Mouse (Mus musculus) right cerebral cortex, adult 18-20 months (tissue): ENCODE results near the gene Nfkbid.

Experiments
- DNase-seq: peaks from one replicate; pipeline ENCODE4 v3.0.0; 2022; ENCODE audit warnings: mixed read lengths

Nfkbid gene

DNA sequence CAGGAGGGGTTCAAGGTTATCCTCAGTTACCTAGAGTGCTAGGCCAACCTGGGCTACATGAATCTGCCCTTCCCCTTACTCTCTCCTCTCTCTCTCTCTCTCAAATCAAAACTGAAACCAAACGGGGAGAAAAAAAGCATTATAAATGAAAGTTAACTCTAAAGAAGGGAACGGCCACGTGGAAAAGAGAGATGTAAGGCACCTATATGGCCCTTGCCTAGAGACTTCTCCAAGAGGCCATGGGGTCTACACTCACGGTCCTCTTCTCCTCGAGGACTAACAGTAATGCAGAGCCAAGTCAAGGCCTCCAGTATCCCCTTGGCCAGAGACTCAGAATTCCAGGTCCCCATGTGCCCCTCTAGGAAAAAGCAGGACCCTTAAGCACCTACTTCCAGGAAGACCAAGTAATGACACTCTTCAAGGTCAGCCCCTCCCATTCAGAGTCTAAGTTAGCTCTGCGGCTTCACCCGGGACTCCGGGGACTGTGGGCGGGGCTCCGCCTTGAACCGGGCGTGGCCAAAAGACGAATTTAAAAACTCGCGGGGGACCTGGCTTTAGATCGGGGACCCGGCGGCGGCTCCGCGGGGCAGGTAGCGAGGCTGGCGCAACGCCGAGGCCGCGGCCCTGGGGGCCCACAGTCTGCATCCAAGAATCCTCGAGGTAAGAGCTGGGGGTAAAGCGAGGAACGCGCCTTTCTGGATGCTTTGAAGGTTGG is at the start of gene Nfkbid:
Gene Nfkbid (plus strand): TSS at position 558 of the 715 bp plus-strand sequence.
- DNase-seq = peak; percentile 67

GRCm38 (mm10) chr7:30373501-30373962 is 48.0 kb upstream of the Nfkbid start:
- DNase-seq = peak; percentile 97

DNA sequence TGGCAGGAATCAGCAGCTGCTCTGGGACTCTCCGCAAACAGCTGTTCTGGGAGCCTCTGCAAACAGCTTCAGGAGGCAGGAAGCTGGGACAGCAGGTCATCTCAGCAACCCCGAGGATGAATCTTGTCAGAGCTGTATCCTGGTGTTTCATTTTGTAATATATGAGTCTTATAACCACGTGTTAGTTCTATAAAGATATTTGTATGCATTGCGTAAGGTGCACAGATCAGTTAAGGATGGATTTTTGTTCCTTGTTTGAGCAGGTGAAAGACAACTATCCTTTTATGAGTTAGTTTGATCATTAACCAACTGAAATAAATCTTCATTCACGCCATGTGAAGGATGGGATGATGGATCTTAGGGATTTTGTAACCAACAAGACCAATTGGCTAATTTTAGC is 41.5 kb upstream of the Nfkbid start:
- no peak for DNase-seq

GRCm38 (mm10) chr7:30384106-30384505 is 37.4 kb upstream of the Nfkbid start:
- no peak for DNase-seq

- DNase-seq = no peak
These were observed 28.6 kb upstream of the Nfkbid start for GRCm38 (mm10) chr7:30392746-30393520.

DNA sequence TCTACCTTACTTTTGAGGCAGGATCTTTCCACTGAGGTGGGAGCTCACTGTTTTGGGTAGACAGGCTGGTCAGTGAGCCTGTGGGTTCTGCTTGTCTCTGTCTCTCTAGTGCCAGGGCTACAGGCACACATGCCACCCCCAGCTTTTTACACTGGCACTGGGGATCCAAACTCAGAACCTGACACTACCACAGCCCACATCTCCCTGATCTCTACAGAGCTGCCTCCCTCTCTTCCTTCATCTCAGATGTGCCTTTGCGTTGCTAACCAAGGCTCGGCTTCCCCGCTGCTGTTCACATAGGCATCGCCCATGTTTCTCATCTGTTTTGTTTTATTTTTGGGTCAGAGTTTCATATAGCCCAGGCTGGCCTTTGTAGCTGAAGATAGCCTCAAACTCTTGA is 27.9 kb upstream of the Nfkbid start:
- DNase-seq = no peak

DNA sequence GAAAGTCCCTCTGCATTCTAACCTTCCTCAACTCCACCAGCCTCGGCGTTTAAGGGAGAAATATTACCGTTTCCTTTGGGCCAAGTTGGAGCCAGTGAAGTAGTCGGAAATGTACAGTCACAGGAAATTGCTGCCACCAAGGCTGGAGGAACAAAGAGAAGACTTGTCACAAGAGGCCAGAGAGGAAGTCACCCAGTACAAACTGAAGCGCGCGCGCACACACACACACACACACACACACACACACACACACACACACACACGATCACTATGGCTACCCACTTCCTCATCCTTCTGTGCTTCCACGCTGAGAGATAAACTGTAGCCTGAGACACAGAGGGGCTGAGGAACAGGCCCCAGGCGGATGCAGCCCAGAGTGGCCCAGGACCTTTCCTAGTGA is 27.2 kb upstream of the Nfkbid start:
- DNase-seq = no peak

- no peak for DNase-seq
These were observed 26.7 kb upstream of the Nfkbid start for GRCm38 (mm10) chr7:30394871-30395270.

DNA sequence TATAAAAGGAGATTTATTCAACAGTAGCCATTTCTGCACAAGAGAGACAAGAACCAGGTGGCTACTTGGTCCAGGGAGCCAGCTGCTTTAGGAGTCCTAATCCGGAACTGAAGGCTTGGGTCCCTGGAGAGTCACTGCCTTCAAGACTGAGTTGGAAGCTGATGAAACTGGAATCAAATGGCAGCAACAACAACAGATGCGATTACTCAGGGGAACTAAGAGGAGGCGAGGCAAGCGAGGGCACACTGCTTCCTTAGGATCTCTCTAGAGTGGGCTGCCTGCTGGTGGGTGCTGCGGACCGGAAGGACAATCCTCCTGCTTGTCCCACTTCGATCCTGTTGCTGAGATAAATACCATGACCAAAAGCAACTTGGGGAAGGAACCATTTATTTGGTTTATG is 21.9 kb upstream of the Nfkbid start:
- DNase-seq = no peak

DNA sequence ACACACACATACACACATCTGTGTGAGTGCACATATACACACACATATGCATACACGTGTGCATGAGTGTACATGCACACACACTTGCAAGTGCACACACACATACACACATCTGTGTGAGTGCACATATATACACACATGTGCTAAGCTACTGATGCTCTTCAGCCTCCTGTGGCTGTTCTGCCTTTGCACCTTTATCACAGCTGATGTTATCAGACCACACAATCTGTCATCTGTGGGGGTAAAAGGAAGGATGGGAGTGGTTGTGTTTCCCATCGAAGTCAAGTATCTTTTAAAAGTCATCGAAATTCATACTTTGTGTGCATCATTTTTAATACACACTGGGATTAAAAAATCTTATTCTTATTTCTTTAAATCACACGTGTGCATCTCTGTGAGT is 19.2 kb upstream of the Nfkbid start:
- DNase-seq = no peak

GRCm38 (mm10) chr7:30408639-30409038 is 12.9 kb upstream of the Nfkbid start:
- no peak for DNase-seq

GRCm38 (mm10) chr7:30409789-30410188 is 11.7 kb upstream of the Nfkbid start:
- no peak for DNase-seq

DNA sequence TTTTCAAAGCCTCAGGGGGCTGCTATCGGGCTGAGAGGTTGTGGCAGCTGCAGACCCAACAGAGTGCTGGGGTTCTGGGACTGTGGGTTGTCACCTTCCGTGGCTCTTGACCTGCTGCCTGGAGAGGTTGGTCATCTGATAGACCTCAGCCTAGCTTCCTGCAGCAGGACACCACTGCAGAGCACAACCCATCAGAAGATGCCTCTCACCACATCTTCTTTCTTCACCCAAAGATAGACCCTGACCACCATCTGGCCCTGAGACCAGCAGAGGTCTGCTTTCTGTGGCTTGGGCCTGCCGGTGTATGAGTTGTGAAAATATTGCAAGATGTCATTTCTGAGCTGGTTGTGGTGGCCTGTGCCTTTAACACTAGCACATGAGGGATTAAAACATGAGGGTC is 10.5 kb upstream of the Nfkbid start:
- DNase-seq = no peak

- DNase-seq = no peak
These were observed 8.8 kb upstream of the Nfkbid start for GRCm38 (mm10) chr7:30412735-30413147.

DNA sequence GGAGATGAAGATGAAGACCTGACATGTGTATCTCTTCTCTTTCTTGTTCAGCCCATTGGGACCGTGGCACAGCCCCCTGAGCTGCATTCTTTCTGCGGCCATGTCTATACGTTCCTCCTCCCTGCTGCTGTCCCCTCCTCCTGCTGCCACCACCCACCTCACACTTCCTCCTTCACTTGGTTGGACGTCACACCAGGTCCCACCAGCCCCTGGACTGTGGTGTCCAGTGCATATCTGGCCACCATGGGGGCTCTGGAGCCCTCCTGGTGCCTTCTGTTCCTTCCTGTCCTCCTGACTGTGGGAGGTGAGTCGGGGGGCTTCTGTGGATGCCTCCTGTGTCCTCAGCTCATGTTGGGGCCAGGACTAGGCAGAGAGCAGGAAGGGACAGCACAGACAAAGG is 7.9 kb upstream of the Nfkbid start, which contains the start of gene Tyrobp:
Gene Tyrobp (plus strand): TSS at position 165 of the 400 bp plus-strand sequence.
- DNase-seq = no peak

- no peak for DNase-seq
These were observed 3.7 kb upstream of the Nfkbid start for GRCm38 (mm10) chr7:30417856-30418255.

GRCm38 (mm10) chr7:30419561-30420499 is 1.7 kb upstream of the Nfkbid start, which contains the start of gene Hcst:
Hcst (minus strand) TSS chr7:30419854.
- no peak for DNase-seq

- no peak for DNase-seq
These were observed 859 bp upstream of the Nfkbid start for GRCm38 (mm10) chr7:30420673-30421072.

DNA sequence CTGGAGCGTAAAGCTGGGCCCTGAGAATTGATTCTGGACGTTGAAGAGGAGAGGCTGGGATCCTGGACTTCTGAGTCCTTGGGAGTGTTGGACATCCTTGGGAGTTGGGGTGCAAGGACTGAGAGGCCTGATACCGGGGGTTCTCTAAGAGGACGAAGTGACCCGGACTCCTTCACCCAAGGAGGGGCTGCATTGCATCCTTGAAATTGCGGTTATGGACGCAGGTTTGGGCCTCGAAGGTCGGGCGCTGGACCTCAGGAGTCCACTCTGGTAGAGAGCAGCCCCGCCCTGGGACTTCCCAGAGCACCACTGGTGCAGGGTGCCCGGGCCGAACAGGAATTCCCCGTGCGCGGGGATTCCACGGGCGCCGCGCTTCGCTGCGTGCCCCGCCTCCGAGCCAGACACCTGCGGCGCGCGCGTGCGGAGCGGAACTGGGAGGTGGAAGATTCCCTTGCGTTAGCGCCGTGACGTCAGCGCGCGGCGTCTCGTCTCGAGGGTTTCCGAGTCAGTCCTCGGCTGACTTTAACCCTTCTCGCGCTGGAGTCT is 431 bp downstream of the Nfkbid start:
- peak; percentile 96 for DNase-seq

DNA sequence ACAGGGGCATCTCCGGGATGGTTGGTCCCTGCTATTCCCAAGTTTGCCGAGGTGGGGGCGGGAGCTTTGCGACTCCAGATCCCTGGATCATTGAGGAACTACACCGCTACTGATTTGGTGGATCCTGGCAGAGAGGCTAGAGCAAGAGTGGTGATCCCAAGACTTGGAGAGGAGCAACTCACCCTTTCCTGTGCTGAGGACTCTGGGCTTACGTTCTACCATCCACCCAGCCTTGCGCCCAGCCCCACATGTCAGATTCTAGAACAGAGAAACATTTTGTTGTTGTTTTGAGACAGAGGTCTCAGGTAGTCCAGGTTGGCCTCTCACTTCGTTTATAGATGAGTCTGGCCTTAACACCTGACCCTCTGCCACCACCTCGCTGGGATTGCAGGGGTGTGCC is 1.0 kb downstream of the Nfkbid start:
- no peak for DNase-seq

GRCm38 (mm10) chr7:30423071-30423641 is 1.6 kb downstream of the Nfkbid start:
- peak; percentile 83 for DNase-seq

- no peak for DNase-seq
These were observed 7.8 kb downstream of the Nfkbid start for GRCm38 (mm10) chr7:30429327-30429726.
